Mouse (Mus musculus) liver, embryonic 16.5 days (tissue): ENCODE measurements around the gene Dleu7. TPM values are rescaled to one million over a fixed set of nuclear protein-coding genes. Genes with fewer than 3 reads are reported as not detected.

Experiments used
- ATAC-seq: fragments of 200-750 bp; cut with Nextera tagmentation; 2 replicates; pipeline ENCODE4 v1.8.0; 2017; ENCODE audit warnings: low read depth, mild to moderate bottlenecking, moderate number of reproducible peaks, moderate library complexity
- H3K27ac ChIP-seq: fragments of 300-500 bp; sonication (generic); 2 replicates; pipeline ENCODE4 v1.5.1; 2014; ENCODE audit warnings: mild to moderate bottlenecking, low read length
- H3K27me3 ChIP-seq: fragments of 300-500 bp; sonication (generic); 2 replicates; pipeline ENCODE4 v1.6.1; 2014; ENCODE audit warnings: low read depth, low read length, mixed read lengths; ENCODE audit not compliant: control insufficient read depth, insufficient read depth
- H3K36me3 ChIP-seq: fragments of 300-500 bp; sonication (generic); 2 replicates; pipeline ENCODE4 v1.6.1; 2014; ENCODE audit warnings: mild to moderate bottlenecking; ENCODE audit not compliant: control insufficient read depth, insufficient read depth
- H3K4me1 ChIP-seq: fragments of 300-500 bp; sonication (generic); 2 replicates; pipeline ENCODE4 v1.6.1; 2014; ENCODE audit warnings: low read depth, low read length, mixed read lengths; ENCODE audit not compliant: control insufficient read depth
- H3K4me2 ChIP-seq: fragments of 300-500 bp; sonication (generic); 2 replicates; pipeline ENCODE4 v1.6.1; 2014; ENCODE audit warnings: low read depth, low read length, mixed read lengths
- H3K4me3 ChIP-seq: fragments of 300-500 bp; sonication (generic); 2 replicates; pipeline ENCODE4 v1.5.1; 2014; ENCODE audit warnings: low read depth, mild to moderate bottlenecking, low read length
- H3K9ac ChIP-seq: fragments of 300-500 bp; sonication (generic); 2 replicates; pipeline ENCODE4 v1.6.1; 2014; ENCODE audit warnings: low read depth, low read length
- H3K9me3 ChIP-seq: fragments of 300-500 bp; sonication (generic); replicated peaks from 2 replicates; pipeline ENCODE4 v1.6.1; 2016; ENCODE audit warnings: low read length; ENCODE audit not compliant: control insufficient read depth
- WGBS: fragments of 180-500 bp; shearing (Covaris S2); extraction: QIAGEN DNeasy Blood & Tissue Kit; methylation state at CpG from one replicate; pipeline ENCODE4 v1.1.7; 2014; ENCODE audit not compliant: insufficient replicate concordance; 5-methylcytosine and 5-hydroxymethylcytosine counted together
- polyA plus RNA-seq: library from polyadenylated mRNA; unstranded; fragments of >200 nt; fragmentation: Nextera tagmentation; extraction: Ambion mirVana; gene quantifications from 2 replicates; pipeline ENCODE4 v1.2.1, GENCODE M21; 2015

The Dleu7 gene
- polyA plus RNA-seq, 1 experiment from 2014 or later: 0.13 TPM

DNA sequence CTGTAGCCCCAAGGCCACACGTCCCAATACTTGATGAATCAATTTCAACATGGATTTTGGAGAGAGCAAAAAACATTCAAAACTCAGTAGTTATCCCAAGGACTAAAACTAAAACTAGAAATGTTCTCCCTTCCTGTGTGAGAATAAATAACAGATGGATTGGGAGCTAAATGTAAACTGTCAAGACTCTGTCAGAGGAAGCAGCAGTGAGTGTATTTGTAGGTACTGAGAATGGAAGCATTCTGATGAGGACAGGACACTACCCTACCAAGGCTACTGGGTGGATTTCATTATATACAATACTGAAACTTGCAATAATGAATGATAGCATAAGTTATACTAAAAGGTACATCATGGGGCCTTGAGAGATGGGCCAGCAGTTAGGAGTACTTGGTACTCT is 6.0 kb upstream of the Dleu7 start:
- Histone ChIP-seq H3K36me3 (no peaks in the 10 kb centered on the region), H3K9me3 (no peaks in the 10 kb centered on the region), H3K4me2 (no peak overlapping the region), H3K4me1 (no peaks in the 10 kb centered on the region), H3K4me3 (no peak overlapping the region), H3K9ac (no peak overlapping the region), H3K27ac (no peak overlapping the region), H3K27me3 (no peaks in the 10 kb centered on the region)
- 69% methylated on average over 1 of the region's 1 CpGs for WGBS
- ATAC-seq: no peak

DNA sequence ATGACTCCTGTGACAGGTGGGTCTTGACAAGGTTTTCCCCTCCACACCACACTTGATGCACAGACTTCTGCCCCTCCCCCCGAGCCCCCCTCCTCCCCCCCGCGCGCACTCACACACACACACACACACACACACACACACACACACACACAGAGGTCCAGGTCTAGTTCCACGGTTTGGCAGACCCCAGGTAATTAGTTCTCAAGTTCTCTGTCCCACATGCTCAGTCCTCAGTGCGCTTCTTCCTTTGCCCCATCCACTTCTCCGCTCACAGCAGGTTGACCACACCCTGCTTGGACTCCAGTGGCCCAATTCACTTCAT is 720 bp downstream of the Dleu7 start:
- ATAC-seq: no peak
- H3K27ac ChIP-seq: no peak overlapping the region
- H3K36me3 ChIP-seq: no peaks in the 10 kb centered on the region
- no peaks in the 10 kb centered on the region; the same call in 1 of the 2 replicates for H3K4me1 ChIP-seq
- WGBS: 34% methylated on average over 5 of the region's 7 CpGs
- no peak overlapping the region for H3K9ac ChIP-seq
- H3K4me2 ChIP-seq: peak overlapping the region; percentile 51
- no peaks in the 10 kb centered on the region for H3K9me3 ChIP-seq
- H3K4me3 ChIP-seq: peak overlapping the region; percentile 38
- peaks cover 7% of the 10 kb centered on the region for H3K27me3 ChIP-seq

- H3K4me3 ChIP-seq: no peak overlapping the region
- H3K4me1 ChIP-seq: no peaks in the 10 kb centered on the region; the same call in 1 of the 2 replicates
- no peaks in the 10 kb centered on the region for H3K36me3 ChIP-seq
- H3K9ac ChIP-seq: no peak overlapping the region
- WGBS: 76% methylated on average over 1 of the region's 1 CpGs
- no peak for ATAC-seq
- H3K4me2 ChIP-seq: no peak overlapping the region
- H3K9me3 ChIP-seq: no peaks in the 10 kb centered on the region
- H3K27ac ChIP-seq: no peak overlapping the region
- H3K27me3 ChIP-seq: peaks cover 7% of the 10 kb centered on the region
Observed at GRCm38 (mm10) chr14:62291406-62291987, 1.4 kb downstream of the Dleu7 start.

DNA sequence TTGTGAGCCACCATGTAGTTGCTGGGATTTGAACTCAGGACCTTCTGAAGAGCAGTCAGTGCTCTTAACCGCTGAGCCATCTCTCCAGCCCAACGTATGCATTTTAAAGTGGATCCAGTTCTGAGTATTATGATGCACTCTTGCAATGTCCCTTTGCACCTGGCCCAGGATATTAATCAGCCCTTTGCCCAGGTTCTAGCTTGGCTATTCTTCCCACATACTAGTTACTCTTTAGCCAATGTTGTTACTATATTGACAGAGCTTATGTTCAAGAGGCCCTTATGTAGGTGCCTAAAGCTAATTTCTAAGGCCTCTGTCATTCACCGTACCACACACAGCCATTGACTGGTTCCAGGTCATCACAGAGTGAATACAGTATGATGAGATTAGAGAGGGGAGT is 4.1 kb downstream of the Dleu7 start:
- no peak overlapping the region for H3K4me3 ChIP-seq
- H3K36me3 ChIP-seq: no peaks in the 10 kb centered on the region
- no peak for ATAC-seq
- 74% methylated on average over 3 of the region's 3 CpGs for WGBS
- no peak overlapping the region for H3K27ac ChIP-seq
- H3K27me3 ChIP-seq: peaks cover 7% of the 10 kb centered on the region
- no peaks in the 10 kb centered on the region for H3K9me3 ChIP-seq
- H3K4me1 ChIP-seq: no peaks in the 10 kb centered on the region; the same call in 1 of the 2 replicates
- H3K4me2 ChIP-seq: no peak overlapping the region
- H3K9ac ChIP-seq: no peak overlapping the region

GRCm38 (mm10) chr14:62282974-62283373 is 9.9 kb downstream of the Dleu7 start:
- no peak overlapping the region for H3K27ac ChIP-seq
- no peak overlapping the region for H3K4me3 ChIP-seq
- no peaks in the 10 kb centered on the region for H3K9me3 ChIP-seq
- 52% methylated on average over 2 of the region's 2 CpGs for WGBS
- H3K4me1 ChIP-seq: no peaks in the 10 kb centered on the region
- no peaks in the 10 kb centered on the region for H3K27me3 ChIP-seq
- no peak overlapping the region for H3K9ac ChIP-seq
- no peak overlapping the region for H3K4me2 ChIP-seq
- ATAC-seq: no peak
- no peaks in the 10 kb centered on the region for H3K36me3 ChIP-seq

- WGBS: 78% methylated on average over 3 of the region's 3 CpGs
- H3K27me3 ChIP-seq: no peaks in the 10 kb centered on the region
Observed at GRCm38 (mm10) chr14:62273604-62274003, 19.2 kb downstream of the Dleu7 start.

GRCm38 (mm10) chr14:62270698-62271396 is 22.0 kb downstream of the Dleu7 start:
- H3K4me3 ChIP-seq: no peak overlapping the region
- WGBS: 66% methylated on average over 12 of the region's 12 CpGs
- H3K9ac ChIP-seq: no peak overlapping the region
- H3K27ac ChIP-seq: no peak overlapping the region
- H3K4me2 ChIP-seq: no peak overlapping the region
- no peaks in the 10 kb centered on the region for H3K9me3 ChIP-seq
- no peaks in the 10 kb centered on the region for H3K27me3 ChIP-seq
- H3K4me1 ChIP-seq: no peaks in the 10 kb centered on the region
- no peaks in the 10 kb centered on the region for H3K36me3 ChIP-seq
- no peak for ATAC-seq

More at GRCm38 (mm10) chr14:62273604-62274003, 19.2 kb downstream of the Dleu7 start:
- Histone ChIP-seq H3K9me3 (no peaks in the 10 kb centered on the region), H3K36me3 (no peaks in the 10 kb centered on the region), H3K4me1 (no peaks in the 10 kb centered on the region), H3K9ac (no peak overlapping the region), H3K27ac (no peak overlapping the region), H3K4me3 (no peak overlapping the region), H3K4me2 (no peak overlapping the region)
- no peak for ATAC-seq

- no peak overlapping the region for H3K27ac ChIP-seq
- 56% methylated on average over 10 of the region's 10 CpGs for WGBS
- H3K27me3 ChIP-seq: no peaks in the 10 kb centered on the region
- no peak overlapping the region for H3K4me3 ChIP-seq
- no peak overlapping the region for H3K4me2 ChIP-seq
- H3K36me3 ChIP-seq: no peaks in the 10 kb centered on the region
- no peak overlapping the region for H3K9ac ChIP-seq
- H3K4me1 ChIP-seq: no peaks in the 10 kb centered on the region
- no peak for ATAC-seq
- no peaks in the 10 kb centered on the region for H3K9me3 ChIP-seq
Observed at GRCm38 (mm10) chr14:62258978-62259536, 33.8 kb downstream of the Dleu7 start.

DNA sequence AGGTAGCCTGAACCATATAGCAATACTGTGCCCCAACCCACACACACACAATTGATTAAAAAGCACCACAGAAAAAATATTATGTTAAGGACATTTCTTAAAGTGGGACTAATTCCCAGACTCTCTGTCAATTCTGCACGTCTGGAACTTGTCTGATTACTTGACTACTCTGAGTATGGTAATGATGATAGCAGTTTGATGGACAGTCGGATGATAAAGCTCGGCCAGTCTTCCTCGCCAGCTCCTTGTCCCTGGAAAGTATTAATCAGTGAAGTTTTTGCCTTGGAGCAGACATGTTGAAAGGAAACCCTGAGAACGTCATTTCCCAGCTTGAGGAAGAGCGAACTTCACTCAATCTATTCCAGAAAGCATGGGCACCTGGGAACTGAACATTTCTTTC is 34.7 kb downstream of the Dleu7 start:
- Histone ChIP-seq H3K4me1 (no peaks in the 10 kb centered on the region), H3K4me3 (no peak overlapping the region), H3K27me3 (no peaks in the 10 kb centered on the region), H3K9ac (no peak overlapping the region), H3K4me2 (no peak overlapping the region), H3K9me3 (no peaks in the 10 kb centered on the region), H3K36me3 (no peaks in the 10 kb centered on the region), H3K27ac (no peak overlapping the region)
- WGBS: 20% methylated on average over 6 of the region's 6 CpGs
- ATAC-seq: no peak
